Mouse (Mus musculus): Measurements from ENCODE around the gene Tmem11. TPM values are rescaled to one million over a fixed set of nuclear protein-coding genes. Genes with fewer than 3 reads are reported as not detected.

The Tmem11 gene
- total and polyA plus RNA-seq, 3 experiments: 29.6 to 60.2 (median 38.0) TPM

- H3K36me3 ChIP-seq (replicated peaks): peaks cover 19% of the 10 kb centered on the region
- TF ChIP-seq TAL1 (conservative IDR thresholded peaks at IDR 0.05; ENCODE audit: low read depth, low read length) (no peak), GATA2 (IDR thresholded peaks at IDR 0.05; ENCODE audit: borderline replicate concordance, low read depth, low read length) (no peak), POLR2AphosphoS5 (IDR thresholded peaks at IDR 0.05; ENCODE audit: insufficient replicate concordance, low read depth, low read length) (no peak), CTCF (IDR thresholded peaks at IDR 0.05; ENCODE audit: low read depth, low read length) (no peak), GATA1 (IDR thresholded peaks at IDR 0.05; ENCODE audit: borderline replicate concordance, low read length) (no peak)
- H3K4me3 ChIP-seq (ENCODE audit: low read depth, low read length): no peak overlapping the region
- H3K4me1 ChIP-seq (ENCODE audit: insufficient read depth, low read depth, low read length): peaks cover 25% of the 10 kb centered on the region
- peaks cover 4% of the 10 kb centered on the region; the same call in 1 of the 2 replicates for H3K27me3 ChIP-seq (ENCODE audit: insufficient read depth, low read length)
- H3K9me3 ChIP-seq (replicated peaks): no peaks in the 10 kb centered on the region
- no peak for DNase-seq (ENCODE audit: low spot score)
- ATAC-seq (ENCODE audit: extremely low read depth, insufficient number of reproducible peaks, low FRiP score, poor library complexity, severe bottlenecking): no peak
Measured at GRCm38 (mm10) chr11:60828903-60829302, 50.2 kb downstream of the Tmem11 start.

GRCm38 (mm10) chr11:60827241-60827945 is 51.7 kb downstream of the Tmem11 start:
- H3K36me3 ChIP-seq (replicated peaks): peaks cover 10% of the 10 kb centered on the region
- no peak for TF ChIP-seq GATA1 (IDR thresholded peaks at IDR 0.05; ENCODE audit: borderline replicate concordance, low read length)
- no peak for TF ChIP-seq GATA2 (IDR thresholded peaks at IDR 0.05; ENCODE audit: borderline replicate concordance, low read depth, low read length)
- no peak for TF ChIP-seq POLR2AphosphoS5 (IDR thresholded peaks at IDR 0.05; ENCODE audit: insufficient replicate concordance, low read depth, low read length)
- TF ChIP-seq CTCF (IDR thresholded peaks at IDR 0.05; ENCODE audit: low read depth, low read length): no peak
- TF ChIP-seq TAL1 (conservative IDR thresholded peaks at IDR 0.05; ENCODE audit: low read depth, low read length): no peak

DNA sequence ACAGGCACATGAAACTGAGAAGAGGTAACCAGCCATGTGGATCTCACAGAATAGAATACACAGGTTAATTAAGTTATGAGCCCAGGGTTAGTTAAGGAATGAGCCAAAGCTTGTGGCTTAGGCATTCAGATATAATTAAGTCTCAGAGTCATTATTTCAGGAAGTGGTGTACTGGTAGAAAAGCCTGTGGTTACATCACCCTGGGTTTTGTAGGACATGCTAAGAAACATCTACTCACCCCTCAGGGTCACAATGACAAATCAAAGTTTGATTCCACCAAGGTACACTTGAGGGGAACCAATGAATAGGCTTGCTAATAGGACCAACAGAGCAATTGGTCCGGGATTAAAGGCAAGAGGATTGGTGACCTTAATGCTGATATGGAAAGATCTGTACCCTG is 52.4 kb downstream of the Tmem11 start:
- ATAC-seq (ENCODE audit: extremely low read depth, insufficient number of reproducible peaks, low FRiP score, poor library complexity, severe bottlenecking): no peak

More at GRCm38 (mm10) chr11:60827241-60827945, 51.7 kb downstream of the Tmem11 start:
- ATAC-seq (ENCODE audit: extremely low read depth, insufficient number of reproducible peaks, low FRiP score, poor library complexity, severe bottlenecking): no peak
- no peak overlapping the region for H3K4me3 ChIP-seq (ENCODE audit: low read depth, low read length)
- H3K4me1 ChIP-seq (ENCODE audit: insufficient read depth, low read depth, low read length): peaks cover 23% of the 10 kb centered on the region
- no peaks in the 10 kb centered on the region for H3K9me3 ChIP-seq (replicated peaks)
- DNase-seq (ENCODE audit: low spot score): no peak
- peaks cover 4% of the 10 kb centered on the region; the same call in 1 of the 2 replicates for H3K27me3 ChIP-seq (ENCODE audit: insufficient read depth, low read length)

GRCm38 (mm10) chr11:60825191-60825590 is 53.9 kb downstream of the Tmem11 start:
- ATAC-seq (ENCODE audit: extremely low read depth, insufficient number of reproducible peaks, low FRiP score, poor library complexity, severe bottlenecking) (no peak), DNase-seq (ENCODE audit: low spot score) (no peak)
- TF ChIP-seq GATA1 (IDR thresholded peaks at IDR 0.05; ENCODE audit: borderline replicate concordance, low read length) (no peak), TAL1 (conservative IDR thresholded peaks at IDR 0.05; ENCODE audit: low read depth, low read length) (no peak), CTCF (IDR thresholded peaks at IDR 0.05; ENCODE audit: low read depth, low read length) (no peak), GATA2 (IDR thresholded peaks at IDR 0.05; ENCODE audit: borderline replicate concordance, low read depth, low read length) (no peak), POLR2AphosphoS5 (IDR thresholded peaks at IDR 0.05; ENCODE audit: insufficient replicate concordance, low read depth, low read length) (no peak)
- Histone ChIP-seq H3K4me3 (ENCODE audit: low read depth, low read length) (no peak overlapping the region), H3K9me3 (replicated peaks) (no peaks in the 10 kb centered on the region), H3K27me3 (ENCODE audit: insufficient read depth, low read length) (peaks cover 6% of the 10 kb centered on the region; the same call in 1 of the 2 replicates), H3K36me3 (replicated peaks) (no peaks in the 10 kb centered on the region), H3K4me1 (ENCODE audit: insufficient read depth, low read depth, low read length) (peaks cover 10% of the 10 kb centered on the region; the same call in 1 of the 2 replicates)

More for the DNA sequence above, 52.4 kb downstream of the Tmem11 start:
- Histone ChIP-seq H3K4me3 (ENCODE audit: low read depth, low read length) (no peak overlapping the region), H3K4me1 (ENCODE audit: insufficient read depth, low read depth, low read length) (peaks cover 16% of the 10 kb centered on the region), H3K9me3 (replicated peaks) (no peaks in the 10 kb centered on the region), H3K27me3 (ENCODE audit: insufficient read depth, low read length) (peaks cover 4% of the 10 kb centered on the region; the same call in 1 of the 2 replicates), H3K36me3 (replicated peaks) (peaks cover 4% of the 10 kb centered on the region)
- TF ChIP-seq TAL1 (conservative IDR thresholded peaks at IDR 0.05; ENCODE audit: low read depth, low read length) (no peak), POLR2AphosphoS5 (IDR thresholded peaks at IDR 0.05; ENCODE audit: insufficient replicate concordance, low read depth, low read length) (no peak), GATA1 (IDR thresholded peaks at IDR 0.05; ENCODE audit: borderline replicate concordance, low read length) (no peak), GATA2 (IDR thresholded peaks at IDR 0.05; ENCODE audit: borderline replicate concordance, low read depth, low read length) (no peak), CTCF (IDR thresholded peaks at IDR 0.05; ENCODE audit: low read depth, low read length) (no peak)
- no peak for DNase-seq (ENCODE audit: low spot score)

DNA sequence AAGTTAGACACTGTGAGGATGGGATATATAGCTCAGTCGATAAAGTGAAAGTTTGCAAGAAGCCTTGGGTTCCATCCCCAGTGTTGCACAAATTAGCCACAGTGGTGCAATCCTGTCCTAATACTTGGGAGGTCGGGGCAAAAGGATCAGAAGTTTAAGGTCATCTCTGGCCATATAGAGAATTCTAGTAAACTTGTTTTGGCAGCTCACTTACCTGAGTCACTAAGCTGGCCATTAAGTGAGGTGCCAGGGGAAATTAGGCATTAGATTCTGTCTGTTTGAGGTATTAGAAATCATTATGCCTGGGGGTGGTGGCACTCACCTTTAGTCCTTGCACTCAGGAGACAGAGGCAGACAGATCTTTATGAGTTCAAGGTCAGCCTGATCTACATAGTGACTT is 55.3 kb downstream of the Tmem11 start:
- Histone ChIP-seq H3K27me3 (ENCODE audit: insufficient read depth, low read length) (peaks cover 11% of the 10 kb centered on the region; the same call in 1 of the 2 replicates), H3K36me3 (replicated peaks) (no peaks in the 10 kb centered on the region), H3K4me3 (ENCODE audit: low read depth, low read length) (no peak overlapping the region), H3K4me1 (ENCODE audit: insufficient read depth, low read depth, low read length) (peaks cover 8% of the 10 kb centered on the region; the same call in 1 of the 2 replicates), H3K9me3 (replicated peaks) (no peaks in the 10 kb centered on the region)
- ATAC-seq (ENCODE audit: extremely low read depth, insufficient number of reproducible peaks, low FRiP score, poor library complexity, severe bottlenecking) (no peak), DNase-seq (ENCODE audit: low spot score) (no peak)
- TF ChIP-seq POLR2AphosphoS5 (IDR thresholded peaks at IDR 0.05; ENCODE audit: insufficient replicate concordance, low read depth, low read length) (no peak), TAL1 (conservative IDR thresholded peaks at IDR 0.05; ENCODE audit: low read depth, low read length) (no peak), CTCF (IDR thresholded peaks at IDR 0.05; ENCODE audit: low read depth, low read length) (no peak), GATA1 (IDR thresholded peaks at IDR 0.05; ENCODE audit: borderline replicate concordance, low read length) (no peak), GATA2 (IDR thresholded peaks at IDR 0.05; ENCODE audit: borderline replicate concordance, low read depth, low read length) (no peak)

- Histone ChIP-seq H3K4me1 (ENCODE audit: insufficient read depth, low read depth, low read length) (peaks cover 6% of the 10 kb centered on the region), H3K9me3 (replicated peaks) (no peaks in the 10 kb centered on the region), H3K4me3 (ENCODE audit: low read depth, low read length) (no peak overlapping the region), H3K36me3 (replicated peaks) (no peaks in the 10 kb centered on the region), H3K27me3 (ENCODE audit: insufficient read depth, low read length) (peaks cover 28% of the 10 kb centered on the region)
- TF ChIP-seq GATA1 (IDR thresholded peaks at IDR 0.05; ENCODE audit: borderline replicate concordance, low read length): no peak
- ATAC-seq (ENCODE audit: extremely low read depth, insufficient number of reproducible peaks, low FRiP score, poor library complexity, severe bottlenecking): no peak
- DNase-seq (ENCODE audit: low spot score): no peak
Measured at GRCm38 (mm10) chr11:60816398-60816797, 62.7 kb downstream of the Tmem11 start.

Other genes with a start within 250 kb of the Tmem11 start
- 11.3 and 14.6 TPM in 2 replicates for gene Llgl1, start 179.5 kb downstream of the Tmem11 start, total RNA-seq (2014; fragmentation: Nextera tagmentation)
- gene Llgl1, start 179.5 kb downstream of the Tmem11 start, total RNA-seq (2017): 5.2 and 5.9 TPM in 2 replicates
- gene Llgl1, start 179.5 kb downstream of the Tmem11 start, polyA plus RNA-seq (2012): 21.6 and 26.9 TPM in 2 replicates
- 50.5 and 55.1 TPM in 2 replicates for gene Flii, start 152.0 kb downstream of the Tmem11 start, total RNA-seq (2014; fragmentation: Nextera tagmentation)
- 139 and 141 TPM in 2 replicates for gene Flii, start 152.0 kb downstream of the Tmem11 start, total RNA-seq (2017)
- 71.9 and 162 TPM in 2 replicates for gene Flii, start 152.0 kb downstream of the Tmem11 start, polyA plus RNA-seq (2012)
- gene Mief2, start 150.9 kb downstream of the Tmem11 start, total RNA-seq (2014; fragmentation: Nextera tagmentation): 2.7 and 3.4 TPM in 2 replicates
- gene Mief2, start 150.9 kb downstream of the Tmem11 start, total RNA-seq (2017): 5.8 and 7.8 TPM in 2 replicates
- gene Mief2, start 150.9 kb downstream of the Tmem11 start, polyA plus RNA-seq (2012): 16.0 and 22.1 TPM in 2 replicates
- gene Top3a, start 101.9 kb downstream of the Tmem11 start, total RNA-seq (2014; fragmentation: Nextera tagmentation): 20.3 and 24.0 TPM in 2 replicates
- 20.3 and 24.0 TPM in 2 replicates for gene Top3a, start 101.9 kb downstream of the Tmem11 start, total RNA-seq (2017)
- gene Top3a, start 101.9 kb downstream of the Tmem11 start, polyA plus RNA-seq (2012): 8.4 and 11.1 TPM in 2 replicates
- gene Smcr8, start 101.7 kb downstream of the Tmem11 start, total RNA-seq (2014; fragmentation: Nextera tagmentation): 54.9 and 56.1 TPM in 2 replicates
- gene Smcr8, start 101.7 kb downstream of the Tmem11 start, total RNA-seq (2017): 42.1 and 44.7 TPM in 2 replicates
- gene Smcr8, start 101.7 kb downstream of the Tmem11 start, polyA plus RNA-seq (2012): 1.8 and 2.4 TPM in 2 replicates
- 22.2 and 24.7 TPM in 2 replicates for gene Shmt1, start 67.6 kb downstream of the Tmem11 start, total RNA-seq (2014; fragmentation: Nextera tagmentation)
- 107 and 120 TPM in 2 replicates for gene Shmt1, start 67.6 kb downstream of the Tmem11 start, total RNA-seq (2017)
- 6.7 and 11.1 TPM in 2 replicates for gene Shmt1, start 67.6 kb downstream of the Tmem11 start, polyA plus RNA-seq (2012)
- gene Dhrs7b, start 48.6 kb downstream of the Tmem11 start, total RNA-seq (2014; fragmentation: Nextera tagmentation): 15.2 and 15.7 TPM in 2 replicates
- 21.9 and 23.9 TPM in 2 replicates for gene Dhrs7b, start 48.6 kb downstream of the Tmem11 start, total RNA-seq (2017)
- gene Dhrs7b, start 48.6 kb downstream of the Tmem11 start, polyA plus RNA-seq (2012): 2.6 and 3.2 TPM in 2 replicates
- 10.5 and 10.9 TPM in 2 replicates for gene Natd1, start 35.5 kb upstream of the Tmem11 start, total RNA-seq (2014; fragmentation: Nextera tagmentation)
- 6.4 and 7.7 TPM in 2 replicates for gene Natd1, start 35.5 kb upstream of the Tmem11 start, total RNA-seq (2017)
- 5.4 and 5.9 TPM in 2 replicates for gene Natd1, start 35.5 kb upstream of the Tmem11 start, polyA plus RNA-seq (2012)
- 24.6 and 32.1 TPM in 2 replicates for gene Map2k3, start 52.8 kb upstream of the Tmem11 start, total RNA-seq (2014; fragmentation: Nextera tagmentation)
- gene Map2k3, start 52.8 kb upstream of the Tmem11 start, total RNA-seq (2017): 22.1 and 30.6 TPM in 2 replicates
- gene Map2k3, start 52.8 kb upstream of the Tmem11 start, polyA plus RNA-seq (2012): 189 and 219 TPM in 2 replicates
- not detected in 2 replicates for gene Kcnj12, start 143.3 kb upstream of the Tmem11 start, total RNA-seq (2014; fragmentation: Nextera tagmentation)
- not detected in 2 replicates for gene Kcnj12, start 143.3 kb upstream of the Tmem11 start, total RNA-seq (2017)
- not detected in 2 replicates for gene Kcnj12, start 143.3 kb upstream of the Tmem11 start, polyA plus RNA-seq (2012)
- 46.2 and 49.1 TPM in 2 replicates for gene Tnfrsf13b, start 247.5 kb upstream of the Tmem11 start, total RNA-seq (2014; fragmentation: Nextera tagmentation)
- 53.7 and 60.5 TPM in 2 replicates for gene Tnfrsf13b, start 247.5 kb upstream of the Tmem11 start, total RNA-seq (2017)
- 131 and 149 TPM in 2 replicates for gene Tnfrsf13b, start 247.5 kb upstream of the Tmem11 start, polyA plus RNA-seq (2012)

Data from G1E (cell line).